In genomic region chr3:58748724-58749123, GRCm38 (mm10) we compare ENCODE assay signal across 28 mouse cellular contexts. TPM values are rescaled to one million over a fixed set of nuclear protein-coding genes. Genes with fewer than 3 reads are reported as not detected.
A peak's percentile ranks its signal among the peaks of the same experiment; 100 is the strongest.
DNase-seq lines count a peak whose midpoint lies in the region; ATAC-seq and TF ChIP-seq lines count a peak whose summit lies in the region.
"Had no signal": no experiment of that assay in that cellular context is flagged by ENCODE, and none has a peak within 500 bp of the region (broad histone marks: within the 10 kb centered on the region; RNA-seq: fewer than 3 reads in every experiment).

No protein-coding gene starts in this region.

- no peak overlapping the region for H3K4me3 ChIP-seq in hindbrain, embryonic 11.5 days (ENCODE audit: low read depth, low read length)
- H3K4me3 ChIP-seq in hindbrain, embryonic 14.5 days (replicated peaks; ENCODE audit: low read length), result no peak overlapping the region
- no peak overlapping the region for H3K4me3 ChIP-seq in liver, postnatal 0 days (ENCODE audit: low read depth, low read length)
- no peak overlapping the region for H3K4me3 ChIP-seq in MEL (ENCODE audit: control insufficient read depth in 1 of 2, insufficient read depth in 1 of 2, low read depth in 2 of 2, low read length in 2 of 2)
- H3K4me3 ChIP-seq: erythroblast, embryonic 14.5 days; forebrain, embryonic 12.5 days; liver, embryonic 15.5 days; lung, embryonic 15.5 days had no signal

- no peaks in the 10 kb centered on the region for H3K27me3 ChIP-seq in hindbrain, embryonic 11.5 days (ENCODE audit: control insufficient read depth, insufficient read depth, low read length)
- H3K27me3 ChIP-seq in hindbrain, embryonic 14.5 days (ENCODE audit: control insufficient read depth, insufficient read depth, low read length), result no peaks in the 10 kb centered on the region
- no peaks in the 10 kb centered on the region for H3K27me3 ChIP-seq in liver, postnatal 0 days (ENCODE audit: insufficient read depth, low read length)
- peaks cover 2 to 9% of the 10 kb centered on the region in 2 experiments; a peak in 3 of 4 replicates for H3K27me3 ChIP-seq in MEL (ENCODE audit: control insufficient read depth in 1 of 2, insufficient read depth in 2 of 2, low read length in 2 of 2)
- H3K27me3 ChIP-seq: forebrain, embryonic 12.5 days; liver, embryonic 15.5 days; lung, embryonic 15.5 days had no signal

- no peaks in the 10 kb centered on the region for H3K9me3 ChIP-seq in hindbrain, embryonic 11.5 days (ENCODE audit: control insufficient read depth, low read length)
- no peaks in the 10 kb centered on the region for H3K9me3 ChIP-seq in hindbrain, embryonic 14.5 days (ENCODE audit: control insufficient read depth, low read length)
- no peaks in the 10 kb centered on the region for H3K9me3 ChIP-seq in liver, postnatal 0 days (ENCODE audit: low read length)
- no peaks in the 10 kb centered on the region for H3K9me3 ChIP-seq in MEL (replicated peaks; ENCODE audit: insufficient read depth, low read length)
- H3K9me3 ChIP-seq: forebrain, embryonic 12.5 days; liver, embryonic 15.5 days; lung, embryonic 15.5 days had no signal

- peak; percentile 23 for TF ChIP-seq CTCF in liver, postnatal 0 days (IDR thresholded peaks at IDR 0.05; ENCODE audit: low read depth)
- no peak; a peak in 1 of 6 replicates for TF ChIP-seq CTCF in MEL (IDR thresholded peaks at IDR 0.05 in 2 of 3, conservative IDR thresholded peaks at IDR 0.05 in 1 of 3; ENCODE audit: control insufficient read depth in 1 of 3, insufficient read depth in 1 of 3, low read depth in 2 of 3, low read length in 3 of 3, poor library complexity in 1 of 3, severe bottlenecking in 1 of 3)

- H3K79me2 ChIP-seq in MEL (ENCODE audit: control insufficient read depth, insufficient read depth, low read length, poor library complexity), result no peaks in the 10 kb centered on the region

- no peak overlapping the region for H3K4me2 ChIP-seq in hindbrain, embryonic 11.5 days (replicated peaks; ENCODE audit: low read depth, low read length)
- H3K4me2 ChIP-seq in hindbrain, embryonic 14.5 days (replicated peaks), result no peak overlapping the region
- no peak overlapping the region for H3K4me2 ChIP-seq in liver, postnatal 0 days (ENCODE audit: low read depth, low read length)
- H3K4me2 ChIP-seq: forebrain, embryonic 12.5 days; heart, embryonic 11.5 days; liver, embryonic 15.5 days; lung, embryonic 15.5 days had no signal

- DNase-seq in hindbrain, embryonic 11.5 days (ENCODE audit: low spot score), result peak; percentile 7
- DNase-seq in hindbrain, embryonic 14.5 days (ENCODE audit: low spot score), result no peak
- no peak for DNase-seq in liver, postnatal 0 days
- DNase-seq in liver (no peak), MEL (ENCODE audit: low read depth, low spot score) (no peak)
- no peak for DNase-seq in cerebellum, adult 11-12 months
- DNase-seq: adrenal gland, adult 2 months; adrenal gland, postnatal 36 days; cerebellum, adult 2 months; cerebellum, postnatal 14 days; gastrocnemius, postnatal 14 days; heart, postnatal 4 days; kidney, adult 8-10 months; kidney, postnatal 10 days; left cerebral cortex, postnatal 4 days; lung, postnatal 4 days; spleen, adult 18-20 months; thymus, postnatal 14 days had no signal

- TF ChIP-seq RAD21 in MEL (IDR thresholded peaks at IDR 0.05; ENCODE audit: low read depth, low read length), result no peak

- no peak overlapping the region for H3K9ac ChIP-seq in hindbrain, embryonic 11.5 days (ENCODE audit: low read depth, low read length)
- H3K9ac ChIP-seq in hindbrain, embryonic 14.5 days, result no peak overlapping the region
- H3K9ac ChIP-seq in liver, postnatal 0 days (replicated peaks), result no peak overlapping the region
- no peak overlapping the region for H3K9ac ChIP-seq in MEL (ENCODE audit: control insufficient read depth, low read depth, low read length, poor library complexity, severe bottlenecking)
- H3K9ac ChIP-seq: forebrain, embryonic 12.5 days; liver, embryonic 15.5 days; lung, embryonic 15.5 days had no signal

- ATAC-seq in hindbrain, embryonic 11.5 days (ENCODE audit: low FRiP score), result no peak
- no peak for ATAC-seq in hindbrain, embryonic 14.5 days (ENCODE audit: low FRiP score)
- ATAC-seq in liver, postnatal 0 days, result no peak
- ATAC-seq in megakaryocyte progenitor cell, adult 5-6 weeks (replicated peaks; ENCODE audit: poor library complexity), result peak; percentile 21; the same call in 1 of the 2 replicates
- ATAC-seq: activated CD4-positive, CD25-positive, alpha-beta regulatory T cell, adult 4 months; intestine, embryonic 16.5 days; midbrain, embryonic 16.5 days had no signal

- no peak overlapping the region for H3K27ac ChIP-seq in hindbrain, embryonic 11.5 days (ENCODE audit: low read depth, low read length)
- H3K27ac ChIP-seq in hindbrain, embryonic 14.5 days, result no peak overlapping the region
- no peak overlapping the region for H3K27ac ChIP-seq in liver, postnatal 0 days (ENCODE audit: low read depth)
- H3K27ac ChIP-seq in MEL (ENCODE audit: control insufficient read depth, low read depth, low read length), result no peak overlapping the region
- H3K27ac ChIP-seq: forebrain, embryonic 12.5 days; hindbrain, postnatal 0 days; liver, embryonic 15.5 days; lung, embryonic 15.5 days had no signal

- H3K4me1 ChIP-seq in hindbrain, embryonic 11.5 days (replicated peaks; ENCODE audit: control insufficient read depth, insufficient read depth, low read length), result no peaks in the 10 kb centered on the region
- H3K4me1 ChIP-seq in hindbrain, embryonic 14.5 days (replicated peaks; ENCODE audit: control insufficient read depth, insufficient read depth, low read length), result no peaks in the 10 kb centered on the region
- no peaks in the 10 kb centered on the region for H3K4me1 ChIP-seq in liver, postnatal 0 days (ENCODE audit: insufficient read depth)
- H3K4me1 ChIP-seq in MEL (ENCODE audit: control insufficient read depth in 1 of 2, insufficient read depth in 2 of 2, low read length in 2 of 2), result no peaks in the 10 kb centered on the region
- H3K4me1 ChIP-seq: forebrain, embryonic 12.5 days; liver, embryonic 15.5 days; lung, embryonic 15.5 days had no signal

- no peak for TF ChIP-seq POLR2A in MEL (IDR thresholded peaks at IDR 0.05; ENCODE audit: control insufficient read depth in 1 of 2, insufficient read depth in 1 of 2, low read depth in 1 of 2, low read length in 2 of 2, poor library complexity in 1 of 2)

- no peak for TF ChIP-seq EP300 in liver, postnatal 0 days (IDR thresholded peaks at IDR 0.05; ENCODE audit: low read depth)
- TF ChIP-seq EP300 in MEL (IDR thresholded peaks at IDR 0.05; ENCODE audit: low read depth in 1 of 2, low read length in 2 of 2), result no peak

- no peaks in the 10 kb centered on the region for H3K36me3 ChIP-seq in hindbrain, embryonic 11.5 days (ENCODE audit: control insufficient read depth, insufficient read depth, low read length)
- no peaks in the 10 kb centered on the region for H3K36me3 ChIP-seq in hindbrain, embryonic 14.5 days (replicated peaks; ENCODE audit: control insufficient read depth, insufficient read depth)
- H3K36me3 ChIP-seq in liver, postnatal 0 days (replicated peaks; ENCODE audit: insufficient read depth, low read length), result no peaks in the 10 kb centered on the region
- no peaks in the 10 kb centered on the region for H3K36me3 ChIP-seq in MEL (ENCODE audit: control insufficient read depth in 1 of 2, insufficient read depth in 2 of 2, low read length in 2 of 2)
- H3K36me3 ChIP-seq: forebrain, embryonic 12.5 days; liver, embryonic 15.5 days; lung, embryonic 15.5 days had no signal

TF ChIP-seq in MEL, 35 proteins besides CTCF, POLR2A, EP300 and RAD21:
- TF ChIP-seq ZNF384 (IDR thresholded peaks at IDR 0.05; ENCODE audit: low read depth, low read length) (peak; percentile 70), GATA1 (IDR thresholded peaks at IDR 0.05; ENCODE audit: low read depth, low read length) (no peak), CHD1 (IDR thresholded peaks at IDR 0.05; ENCODE audit: low read depth, low read length) (no peak), ETS1 (IDR thresholded peaks at IDR 0.05; ENCODE audit: low read depth, low read length) (no peak), SMC3 (IDR thresholded peaks at IDR 0.05; ENCODE audit: low read depth, low read length) (peak; percentile 37), RCOR1 (IDR thresholded peaks at IDR 0.05; ENCODE audit: low read depth, low read length) (no peak)

RNA-seq across cellular contexts. Expression of gene Siah2, which starts 56.5 kb away (rescaled TPM):
- polyA plus RNA-seq in hindbrain, embryonic 11.5 days (2014; fragmentation: Nextera tagmentation; extraction: Ambion mirVana), result 4.9 and 6.8 TPM in 2 replicates
- polyA plus RNA-seq in hindbrain, embryonic 14.5 days (2014; fragmentation: Nextera tagmentation; extraction: Ambion mirVana), result 16.3 and 17.3 TPM in 2 replicates
- 7.1 and 8.6 TPM in 2 replicates for polyA plus RNA-seq in liver, postnatal 0 days (2015; fragmentation: Nextera tagmentation; extraction: Ambion mirVana)
- total RNA-seq in MEL (2012; rRNA removed), result 17.6 and 20.4 TPM in 2 replicates
- polyA plus RNA-seq in MEL (2012; ENCODE audit: insufficient read depth in 1 of 2, insufficient read length in 2 of 2, low read depth in 1 of 2, low replicate concordance in 2 of 2, missing spikeins in 1 of 2), result 10 to 100 TPM; 22.5 to 58.1 TPM
- total RNA-seq in megakaryocyte progenitor cell, adult 5-6 weeks (2015), result 16.0 and 21.2 TPM in 2 replicates
- total RNA-seq in megakaryocyte progenitor cell, adult 5-6 weeks (2017), result 7.0 and 10.5 TPM in 2 replicates
